Mouse (Mus musculus) embryonic facial prominence, embryonic 11.5 days (tissue): ENCODE data around the gene Pex10. TPM values are rescaled to one million over a fixed set of nuclear protein-coding genes. Genes with fewer than 3 reads are reported as not detected.
A peak's percentile ranks its signal among the peaks of the same experiment; 100 is the strongest.

Experiments used
- ATAC-seq: fragments of 200-750 bp; cut with Nextera tagmentation; replicated peaks from 2 replicates; pipeline ENCODE4 v1.8.0; 2017; ENCODE audit warnings: low read depth; ENCODE audit not compliant: insufficient number of reproducible peaks, low FRiP score, low TSS enrichment
- DNase-seq: peaks from one replicate; pipeline ENCODE4 v3.0.0-alpha.2; 2015; ENCODE audit warnings: low spot score
- H3K27ac ChIP-seq: fragments of 300-500 bp; sonication (generic); replicated peaks from 2 replicates; pipeline ENCODE4 v1.5.1; 2014; ENCODE audit warnings: mild to moderate bottlenecking, low read depth, low read length, control low read depth
- H3K27me3 ChIP-seq: fragments of 300-500 bp; sonication (generic); 2 replicates; pipeline ENCODE4 v1.6.1; 2014; ENCODE audit warnings: mild to moderate bottlenecking, low read length, moderate library complexity, mixed read lengths; ENCODE audit not compliant: control insufficient read depth, insufficient read depth
- H3K36me3 ChIP-seq: fragments of 300-500 bp; sonication (generic); replicated peaks from 2 replicates; pipeline ENCODE4 v1.6.1; 2014; ENCODE audit warnings: low read depth, mild to moderate bottlenecking, low read length, moderate library complexity, mixed read lengths; ENCODE audit not compliant: control insufficient read depth, insufficient read depth
- H3K4me1 ChIP-seq: fragments of 300-500 bp; sonication (generic); 2 replicates; pipeline ENCODE4 v1.6.1; 2014; ENCODE audit warnings: low read length, mixed read lengths; ENCODE audit not compliant: control insufficient read depth, insufficient read depth
- H3K4me2 ChIP-seq: fragments of 300-500 bp; sonication (generic); 2 replicates; pipeline ENCODE4 v1.6.1; 2014; ENCODE audit warnings: low read depth, mild to moderate bottlenecking, control low read depth, low read length, moderate library complexity
- H3K4me3 ChIP-seq: fragments of 300-500 bp; sonication (generic); 2 replicates; pipeline ENCODE4 v1.5.1; 2014; ENCODE audit warnings: low read depth, low read length, control low read depth
- H3K9ac ChIP-seq: fragments of 300-500 bp; sonication (generic); replicated peaks from 2 replicates; pipeline ENCODE4 v1.6.1; 2014; ENCODE audit warnings: mild to moderate bottlenecking, control low read depth, low read length
- H3K9me3 ChIP-seq: fragments of 300-500 bp; sonication (generic); replicated peaks from 2 replicates; pipeline ENCODE4 v1.6.1; 2016; ENCODE audit warnings: mild to moderate bottlenecking, low read length, inconsistent platforms, mixed read lengths; ENCODE audit not compliant: control insufficient read depth
- WGBS: fragments of 180-500 bp; shearing (Covaris S2); extraction: QIAGEN DNeasy Blood & Tissue Kit; methylation state at CpG from one replicate; pipeline ENCODE4 v1.1.7; 2014; 5-methylcytosine and 5-hydroxymethylcytosine counted together
- polyA plus RNA-seq: library from polyadenylated mRNA; unstranded; fragments of >200 nt; fragmentation: Nextera tagmentation; extraction: Ambion mirVana; gene quantifications from 2 replicates; pipeline ENCODE4 v1.2.1, GENCODE M21; 2014

The Pex10 gene
- polyA plus RNA-seq, 1 experiment from 2014 or later = 7.4 TPM

DNA sequence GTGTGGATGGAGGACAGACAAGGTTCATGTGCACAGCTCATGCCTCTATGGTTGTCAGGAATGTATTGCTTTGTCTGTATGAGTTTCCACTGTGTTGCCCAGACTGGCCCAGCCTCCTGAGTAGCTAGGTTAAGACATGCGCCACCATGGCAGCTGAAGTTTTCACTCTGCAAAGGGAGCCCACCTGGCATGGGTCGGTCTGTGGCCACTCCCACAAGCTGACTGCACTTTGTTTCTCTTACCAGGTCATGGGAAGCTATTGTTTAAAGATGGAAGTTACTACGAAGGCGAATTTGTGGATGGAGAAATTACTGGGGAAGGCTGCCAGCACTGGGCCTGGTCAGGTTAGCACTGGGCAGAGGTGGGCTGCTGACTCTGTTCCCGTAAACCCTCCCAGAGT lies 22.4 kb downstream of the Pex10 start:
- no peak overlapping the region for H3K4me3 ChIP-seq
- no peak overlapping the region for H3K27ac ChIP-seq
- H3K27me3 ChIP-seq = no peaks in the 10 kb centered on the region
- WGBS = 88% methylated on average over 5 of the region's 5 CpGs
- H3K36me3 ChIP-seq = no peaks in the 10 kb centered on the region
- no peaks in the 10 kb centered on the region for H3K9me3 ChIP-seq
- no peak for ATAC-seq
- H3K9ac ChIP-seq = no peak overlapping the region
- no peak overlapping the region for H3K4me2 ChIP-seq
- no peak for DNase-seq
- 0 out of 2 replicates have a peak, but pooled peaks cover 2% of the 10 kb centered on the region for H3K4me1 ChIP-seq

DNA sequence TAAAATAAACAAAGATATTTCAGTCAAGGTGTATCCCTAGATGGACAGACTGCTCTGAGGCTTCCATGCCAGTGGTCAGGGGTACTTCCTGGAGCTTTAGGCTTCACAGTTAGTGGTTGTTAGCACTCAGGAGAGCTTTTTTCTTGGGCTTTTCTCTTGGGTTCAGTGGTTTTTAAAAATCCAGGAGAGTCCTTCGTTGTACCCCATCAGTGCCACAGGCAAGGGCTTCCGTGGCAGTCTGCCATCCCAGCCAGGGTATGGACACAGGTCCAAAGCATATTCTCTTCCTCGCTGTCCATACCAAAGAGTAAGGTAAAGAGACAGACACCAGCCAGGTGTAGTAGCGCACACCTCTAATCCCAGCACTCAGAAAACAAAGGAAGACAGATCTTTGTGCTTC lies 23.3 kb downstream of the Pex10 start:
- H3K4me1 ChIP-seq = 0 out of 2 replicates have a peak, but pooled peaks cover under 1% of the 10 kb centered on the region
- no peak for DNase-seq

DNA sequence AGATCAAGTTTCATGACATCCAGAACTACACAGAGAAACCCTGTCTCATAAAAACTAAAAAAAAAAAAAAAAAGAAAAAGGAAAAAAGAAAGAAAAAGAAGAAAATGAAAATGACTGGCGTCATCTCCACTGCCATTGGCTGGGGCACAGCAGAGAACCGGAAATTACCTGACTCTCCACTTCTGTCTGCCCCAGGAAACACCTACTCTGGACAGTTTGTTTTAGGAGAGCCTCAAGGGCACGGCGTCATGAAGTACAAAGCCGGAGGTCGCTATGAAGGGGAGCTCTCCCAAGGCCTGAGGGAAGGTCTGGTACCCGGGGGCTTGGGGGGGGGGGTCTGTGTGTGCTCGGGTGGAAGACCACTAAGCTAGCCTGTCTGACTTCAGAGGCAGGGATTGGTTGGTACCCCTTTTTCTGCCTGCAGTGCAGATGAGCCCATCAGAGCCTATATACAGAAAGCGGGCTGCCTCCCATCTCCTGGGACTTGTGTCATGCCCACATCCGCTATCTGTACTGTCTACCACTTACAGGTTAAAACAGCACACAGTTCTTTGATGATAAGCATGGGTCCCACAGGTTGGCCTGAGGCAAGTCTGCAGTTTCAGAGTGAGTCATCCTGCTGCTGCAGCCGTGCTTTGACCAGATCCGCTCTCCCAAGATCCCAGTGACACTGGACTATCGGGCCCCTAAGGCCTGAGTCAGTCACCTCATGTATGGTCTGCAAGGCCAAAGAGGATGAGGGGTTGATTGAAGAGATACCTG lies 24.1 kb downstream of the Pex10 start:
- no peaks in the 10 kb centered on the region for H3K27me3 ChIP-seq
- DNase-seq (no peak), ATAC-seq (no peak)
- H3K4me2 ChIP-seq = no peak overlapping the region
- H3K9me3 ChIP-seq = no peaks in the 10 kb centered on the region
- no peak overlapping the region for H3K4me3 ChIP-seq
- H3K27ac ChIP-seq = no peak overlapping the region
- WGBS = 89% methylated on average over 13 of the region's 13 CpGs
- H3K4me1 ChIP-seq = no peaks in the 10 kb centered on the region
- H3K36me3 ChIP-seq = no peaks in the 10 kb centered on the region
- H3K9ac ChIP-seq = no peak overlapping the region

More for the DNA sequence above, 23.3 kb downstream of the Pex10 start:
- no peak overlapping the region for H3K9ac ChIP-seq
- H3K4me2 ChIP-seq = no peak overlapping the region
- no peak overlapping the region for H3K27ac ChIP-seq
- 91% methylated on average over 4 of the region's 4 CpGs for WGBS
- H3K27me3 ChIP-seq = no peaks in the 10 kb centered on the region
- no peak for ATAC-seq
- H3K36me3 ChIP-seq = no peaks in the 10 kb centered on the region
- H3K4me3 ChIP-seq = no peak overlapping the region
- no peaks in the 10 kb centered on the region for H3K9me3 ChIP-seq

DNA sequence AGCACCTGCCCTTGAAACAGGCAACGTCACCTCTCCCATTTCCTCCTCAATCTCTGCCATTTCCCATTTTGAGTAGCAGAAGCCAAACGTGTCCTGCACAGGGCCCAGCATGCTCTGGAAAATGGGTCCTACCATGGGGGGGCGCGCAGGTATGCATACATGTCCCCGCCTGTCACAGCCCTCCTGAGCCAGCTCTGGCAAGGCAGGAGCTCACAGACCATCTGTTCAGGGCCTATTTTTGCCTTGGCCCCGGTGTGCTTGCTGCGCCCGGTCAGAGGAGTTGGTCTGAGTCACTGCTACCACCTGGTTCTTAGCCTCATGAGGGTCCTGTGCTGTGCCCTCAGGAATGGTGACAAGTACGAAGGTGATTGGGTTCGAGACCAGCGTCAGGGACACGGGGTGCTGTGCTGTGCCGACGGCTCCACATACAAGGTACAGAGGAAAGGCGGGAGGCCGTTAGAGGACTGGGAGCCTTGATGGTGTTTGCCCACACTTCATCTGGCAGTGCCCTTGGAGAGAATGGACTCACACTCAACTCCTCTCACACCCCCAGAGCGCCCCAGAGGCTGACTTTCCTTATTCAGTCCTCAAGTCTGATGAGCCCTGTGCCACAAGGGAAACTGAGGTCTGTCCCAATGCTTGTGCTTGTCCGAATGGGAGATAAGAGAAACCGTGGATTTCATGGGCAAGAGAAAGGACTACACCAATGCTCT lies 26.1 kb downstream of the Pex10 start:
- DNase-seq = no peak
- Histone ChIP-seq H3K4me2 (no peak overlapping the region), H3K9me3 (no peaks in the 10 kb centered on the region), H3K36me3 (no peaks in the 10 kb centered on the region), H3K9ac (no peak overlapping the region), H3K27ac (no peak overlapping the region), H3K4me1 (no peaks in the 10 kb centered on the region), H3K27me3 (no peaks in the 10 kb centered on the region), H3K4me3 (no peak overlapping the region)
- no peak for ATAC-seq
- WGBS = 89% methylated on average over 19 of the region's 19 CpGs

DNA sequence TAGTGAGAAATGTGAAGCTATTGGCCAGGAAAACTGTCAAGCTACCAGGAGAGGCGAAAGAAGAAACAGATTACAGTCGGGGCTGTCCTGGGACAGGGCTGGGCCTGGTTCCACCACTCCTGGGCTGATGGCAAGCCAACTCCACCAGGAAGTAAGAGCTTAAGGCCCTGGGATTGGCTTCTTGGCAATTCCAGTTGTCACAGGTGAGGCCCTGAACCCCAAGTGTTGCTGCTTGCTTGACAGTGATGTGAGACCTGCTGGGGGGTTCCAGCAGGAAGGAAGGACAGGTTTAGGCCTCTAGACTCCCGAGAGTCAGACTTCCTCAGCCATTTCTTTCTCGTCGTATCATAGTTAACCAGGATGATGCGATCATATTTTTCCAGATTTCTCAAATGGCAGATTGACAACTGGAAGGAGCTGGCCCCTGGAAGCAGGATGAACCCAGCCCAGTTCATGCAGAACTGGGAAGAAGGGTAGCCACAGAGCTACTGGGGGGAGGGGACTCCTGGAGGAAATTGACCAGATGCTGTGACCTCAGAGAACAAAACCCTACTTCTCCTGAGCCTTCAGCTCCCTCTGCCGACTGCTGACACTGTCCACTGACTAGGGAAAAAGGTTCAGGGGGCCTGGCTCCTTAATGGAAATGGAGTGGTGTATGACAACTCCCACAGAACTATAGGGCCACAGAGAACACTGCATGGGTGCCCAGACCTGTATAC lies 26.8 kb downstream of the Pex10 start:
- DNase-seq = no peak
- Histone ChIP-seq H3K9me3 (no peaks in the 10 kb centered on the region), H3K27me3 (no peaks in the 10 kb centered on the region), H3K4me2 (no peak overlapping the region), H3K9ac (no peak overlapping the region), H3K4me1 (no peaks in the 10 kb centered on the region), H3K27ac (no peak overlapping the region), H3K36me3 (no peaks in the 10 kb centered on the region), H3K4me3 (no peak overlapping the region)
- 78% methylated on average over 7 of the region's 7 CpGs for WGBS
- no peak for ATAC-seq

DNA sequence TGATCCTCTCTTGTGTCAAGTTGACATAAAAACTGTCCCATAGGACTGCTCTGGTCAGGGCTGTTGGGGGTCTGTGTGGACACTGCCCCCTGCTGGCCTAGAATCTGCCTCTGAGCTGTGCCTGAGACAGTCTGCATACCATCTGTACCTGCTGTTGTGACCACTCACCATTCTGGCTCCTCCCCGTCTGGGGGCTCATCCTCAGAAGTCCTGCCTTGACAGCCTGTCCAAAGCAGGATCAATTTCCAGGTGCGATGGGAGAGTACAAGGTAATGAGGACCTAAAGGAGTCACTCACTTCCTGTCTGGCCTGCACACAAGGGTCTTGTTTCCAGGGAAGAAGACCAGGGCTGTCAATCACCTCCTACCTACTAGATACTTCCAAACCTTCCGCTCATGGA lies 27.7 kb downstream of the Pex10 start:
- WGBS = 65% methylated on average over 3 of the region's 3 CpGs
- H3K4me2 ChIP-seq = no peak overlapping the region
- H3K36me3 ChIP-seq = no peaks in the 10 kb centered on the region
- H3K4me1 ChIP-seq = no peaks in the 10 kb centered on the region
- H3K27me3 ChIP-seq = no peaks in the 10 kb centered on the region
- H3K27ac ChIP-seq = no peak overlapping the region
- no peak overlapping the region for H3K4me3 ChIP-seq
- DNase-seq (peak; percentile 68), ATAC-seq (peak; percentile 70; the same call in 1 of the 2 replicates)
- H3K9ac ChIP-seq = no peak overlapping the region
- H3K9me3 ChIP-seq = no peaks in the 10 kb centered on the region

DNA sequence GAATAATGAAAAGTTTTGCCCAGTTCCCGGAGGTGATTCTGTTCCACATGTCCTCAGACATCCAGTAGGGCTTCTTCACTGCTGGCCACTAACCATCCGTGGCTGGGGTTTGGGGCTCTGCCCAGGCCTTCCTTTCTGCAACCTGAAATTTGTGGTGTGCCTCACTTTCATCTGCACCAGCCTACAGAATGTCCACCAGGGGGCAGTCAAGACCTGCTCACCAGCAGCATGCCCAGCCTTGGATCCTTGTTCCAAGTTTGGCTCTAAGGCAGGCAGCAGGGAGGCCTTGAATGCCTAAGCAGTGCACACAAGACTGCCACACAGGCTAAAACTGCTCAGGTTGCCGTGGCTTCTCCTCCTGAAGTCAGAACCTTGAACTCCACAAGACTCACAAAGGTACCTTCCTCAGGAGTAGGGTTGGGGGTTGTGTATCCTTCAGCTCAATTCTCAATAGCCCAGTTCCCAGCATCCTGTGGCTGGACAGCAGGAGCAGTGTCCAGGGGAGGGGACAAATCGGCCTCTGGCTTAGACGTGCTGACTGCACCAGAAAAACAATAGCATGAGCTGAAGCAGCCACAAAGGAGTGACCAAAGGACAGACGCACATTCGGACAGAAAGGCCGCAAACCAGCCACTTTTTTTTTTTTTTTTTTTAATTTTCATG lies 28.6 kb downstream of the Pex10 start:
- Histone ChIP-seq H3K9me3 (no peaks in the 10 kb centered on the region), H3K9ac (no peak overlapping the region), H3K4me2 (no peak overlapping the region), H3K4me3 (no peak overlapping the region), H3K4me1 (no peaks in the 10 kb centered on the region), H3K27ac (no peak overlapping the region), H3K36me3 (no peaks in the 10 kb centered on the region), H3K27me3 (no peaks in the 10 kb centered on the region)
- DNase-seq (peak; percentile 93), ATAC-seq (peak; percentile 72)
- WGBS = 43% methylated on average over 8 of the region's 8 CpGs
